ENCODE assay signal across 9 mouse cellular contexts in genomic region chr17:7577227-7577626, GRCm38 (mm10).
A peak's percentile ranks its signal among the peaks of the same experiment; 100 is the strongest.
DNase-seq lines count a peak whose midpoint lies in the region; ATAC-seq and TF ChIP-seq lines count a peak whose summit lies in the region.
"Had no signal": no experiment of that assay in that cellular context is flagged by ENCODE, and none has a peak within 500 bp of the region (broad histone marks: within the 10 kb centered on the region; RNA-seq: fewer than 3 reads in every experiment).

No protein-coding gene starts in this region.

- H3K4me1 ChIP-seq in forebrain, postnatal 0 days (ENCODE audit: insufficient read depth), result no peaks in the 10 kb centered on the region
- H3K4me1 ChIP-seq in forebrain, embryonic 10.5 days, result no peaks in the 10 kb centered on the region
- H3K4me1 ChIP-seq in intestine, embryonic 16.5 days (ENCODE audit: control insufficient read depth, insufficient read depth, low read length), result peaks cover 6% of the 10 kb centered on the region; the same call in 1 of the 2 replicates

- H3K27me3 ChIP-seq in forebrain, postnatal 0 days (ENCODE audit: insufficient read depth, low read length), result no peaks in the 10 kb centered on the region
- no peaks in the 10 kb centered on the region for H3K27me3 ChIP-seq in forebrain, embryonic 10.5 days (ENCODE audit: poor library complexity, severe bottlenecking)
- no peaks in the 10 kb centered on the region for H3K27me3 ChIP-seq in intestine, embryonic 16.5 days (replicated peaks; ENCODE audit: control insufficient read depth, insufficient read depth, low read length)

- H3K36me3 ChIP-seq in forebrain, postnatal 0 days (ENCODE audit: insufficient read depth), result no peaks in the 10 kb centered on the region
- H3K36me3 ChIP-seq in forebrain, embryonic 10.5 days (replicated peaks), result no peaks in the 10 kb centered on the region
- H3K36me3 ChIP-seq in intestine, embryonic 16.5 days (ENCODE audit: control insufficient read depth, insufficient read depth, low read length), result no peaks in the 10 kb centered on the region

- no peak overlapping the region for H3K4me3 ChIP-seq in forebrain, postnatal 0 days (ENCODE audit: low read depth, low read length)
- H3K4me3 ChIP-seq in forebrain, embryonic 10.5 days, result no peak overlapping the region
- no peak overlapping the region for H3K4me3 ChIP-seq in intestine, embryonic 16.5 days (ENCODE audit: low read length)
- H3K4me3 ChIP-seq: left cerebral cortex, adult 2 months had no signal

- no peak overlapping the region for H3K9ac ChIP-seq in forebrain, postnatal 0 days
- no peak overlapping the region for H3K9ac ChIP-seq in intestine, embryonic 16.5 days (ENCODE audit: low read depth, low read length)

- WGBS in forebrain, postnatal 0 days, result 43% methylated on average over 4 of the region's 4 CpGs
- 90% methylated on average over 4 of the region's 4 CpGs for WGBS in forebrain, embryonic 10.5 days
- WGBS in intestine, embryonic 16.5 days, result 45% methylated on average over 4 of the region's 4 CpGs

- peak; percentile 42 for DNase-seq in forebrain, postnatal 0 days
- no peak for DNase-seq in forebrain, embryonic 10.5 days (ENCODE audit: extremely low spot score, low spot score)
- DNase-seq in Muller cell, postnatal 12 days (ENCODE audit: inconsistent ontology term), result peak; percentile 93
- peak; percentile 94 for DNase-seq in fibroblast of lung, adult 2 months (ENCODE audit: low read depth)
- DNase-seq in ovary, adult 18-20 months (ENCODE audit: low spot score), result peak; percentile 21
- no peak for DNase-seq in spleen, adult 18-20 months

- H3K9me3 ChIP-seq in forebrain, postnatal 0 days (ENCODE audit: low read length), result no peaks in the 10 kb centered on the region
- H3K9me3 ChIP-seq in forebrain, embryonic 10.5 days, result no peaks in the 10 kb centered on the region
- H3K9me3 ChIP-seq in intestine, embryonic 16.5 days (ENCODE audit: control insufficient read depth, low read length), result no peaks in the 10 kb centered on the region

- TF ChIP-seq CTCF in forebrain, postnatal 0 days (IDR thresholded peaks at IDR 0.05; ENCODE audit: low read depth), result no peak

- no peak overlapping the region for H3K4me2 ChIP-seq in forebrain, postnatal 0 days (ENCODE audit: low read depth)
- no peak overlapping the region for H3K4me2 ChIP-seq in intestine, embryonic 16.5 days (ENCODE audit: low read depth, low read length)

- no peak overlapping the region for H3K27ac ChIP-seq in forebrain, postnatal 0 days (ENCODE audit: low read depth, low read length)
- no peak overlapping the region for H3K27ac ChIP-seq in forebrain, embryonic 10.5 days
- H3K27ac ChIP-seq in intestine, embryonic 16.5 days (ENCODE audit: low read length), result peak overlapping the region; percentile 66; the same call in 1 of the 2 replicates
- H3K27ac ChIP-seq: left cerebral cortex, adult 2 months had no signal

- ATAC-seq in forebrain, postnatal 0 days, result no peak
- ATAC-seq in intestine, embryonic 16.5 days, result peak; percentile 82
- ATAC-seq in inflammation-experienced regulatory T-cells, adult 6 months, result no peak

Comparison
In these comparisons a context has a peak if more than half of its experiments do, and no peak if none do; other contexts are left out.
1. DNase-seq: peak in forebrain, postnatal 0 days (single experiment), Muller cell, postnatal 12 days (single experiment), fibroblast of lung, adult 2 months (single experiment) and ovary, adult 18-20 months (single experiment); none in forebrain, embryonic 10.5 days (single experiment) and spleen, adult 18-20 months (0 of 2).